Mouse (Mus musculus) C2C12 (cell line): Measurements from ENCODE around the gene Arnt2. TPM values are rescaled to one million over a fixed set of nuclear protein-coding genes. Genes with fewer than 3 reads are reported as not detected.

Experiments used
- H3K27me3 ChIP-seq: one replicate; pipeline ENCODE4 v1.6.1; 2011; ENCODE audit not compliant: control insufficient read depth, insufficient read depth, insufficient read length
- H3K36me3 ChIP-seq: one replicate; pipeline ENCODE4 v1.6.1; 2011; ENCODE audit not compliant: control insufficient read depth, insufficient read depth
- H3K4me3 ChIP-seq: one replicate; pipeline ENCODE4 v1.5.1; 2011; ENCODE audit warnings: mild to moderate bottlenecking, control low read depth; ENCODE audit not compliant: poor library complexity, insufficient read depth, severe bottlenecking
- H3K79me2 ChIP-seq: one replicate; pipeline ENCODE4 v1.6.1; 2011; ENCODE audit not compliant: control insufficient read depth, insufficient read depth
- H3K79me3 ChIP-seq: one replicate; pipeline ENCODE4 v1.6.1; 2011; ENCODE audit warnings: low read depth, control low read depth
- H3ac ChIP-seq: one replicate; pipeline ENCODE3; 2011; ENCODE audit warnings: low read depth; ENCODE audit not compliant: control insufficient read depth, insufficient read length
- CEBPB ChIP-seq: IDR thresholded peaks from one replicate; pipeline ENCODE4 v1.6.1; 2011; ENCODE audit warnings: low read depth, mild to moderate bottlenecking, control low read depth, moderate library complexity
- CTCF ChIP-seq: IDR thresholded peaks from one replicate; pipeline ENCODE4 v1.5.1; 2011; ENCODE audit not compliant: control insufficient read depth, insufficient read depth, insufficient read length
- FOSL1 ChIP-seq: IDR thresholded peaks from one replicate; pipeline ENCODE4 v1.8.0; 2011; ENCODE audit warnings: mild to moderate bottlenecking, low read length; ENCODE audit not compliant: poor library complexity, insufficient read depth, severe bottlenecking
- MAX ChIP-seq: IDR thresholded peaks from one replicate; pipeline ENCODE4 v1.6.1; 2011; ENCODE audit warnings: mild to moderate bottlenecking, control low read depth
- MYOD1 ChIP-seq: IDR thresholded peaks from one replicate; pipeline ENCODE4 v1.6.1; 2011; ENCODE audit warnings: low read depth; ENCODE audit not compliant: control insufficient read depth, insufficient read length
- MYOG ChIP-seq: IDR thresholded peaks from one replicate; pipeline ENCODE4 v1.6.1; 2011; ENCODE audit not compliant: control insufficient read depth, insufficient read length; ENCODE audit errors: extremely low read depth
- USF1 ChIP-seq: IDR thresholded peaks from one replicate; pipeline ENCODE4 v1.6.1; 2011; ENCODE audit warnings: low read depth, mild to moderate bottlenecking, control low read depth, moderate library complexity
- polyA plus RNA-seq: library from polyadenylated mRNA; unstranded; fragments of >200 nt; fragmentation: generic; extraction: Trizol; gene quantifications from one replicate; pipeline ENCODE4 v1.2.1, GENCODE M21; 2012; ENCODE audit warnings: missing spikeins

Arnt2 gene
- polyA plus RNA-seq, 1 experiment: 3.6 TPM

DNA sequence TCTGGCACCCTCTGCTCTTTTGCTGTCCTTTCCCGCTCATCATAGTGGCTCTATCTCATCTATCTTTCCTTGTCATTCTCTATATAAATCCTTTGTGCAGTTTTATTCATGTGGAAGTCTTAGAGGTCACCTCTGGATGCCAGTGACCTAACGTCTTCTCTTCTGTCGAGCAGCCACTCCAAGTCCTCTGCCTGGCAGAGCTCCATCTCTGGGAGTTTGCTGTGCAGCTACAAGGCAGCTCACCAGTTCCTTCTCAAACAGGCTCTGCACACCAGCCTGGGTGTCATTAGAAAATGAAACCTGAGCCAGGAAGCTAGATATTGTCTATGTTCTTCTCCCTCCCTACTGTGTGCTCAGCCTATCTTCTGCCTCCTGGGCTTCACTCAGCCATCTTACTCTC lies 98.4 kb downstream of the Arnt2 start:
- TF ChIP-seq MYOD1: no peak
- TF ChIP-seq MYOG: no peak
- TF ChIP-seq FOSL1: no peak
- TF ChIP-seq USF1: no peak
- TF ChIP-seq CTCF: no peak
- TF ChIP-seq MAX: no peak
- no peak for TF ChIP-seq CEBPB
- no peaks in the 10 kb centered on the region for H3K36me3 ChIP-seq
- no peak overlapping the region for H3ac ChIP-seq
- no peaks in the 10 kb centered on the region for H3K27me3 ChIP-seq
- no peaks in the 10 kb centered on the region for H3K79me2 ChIP-seq
- no peaks in the 10 kb centered on the region for H3K79me3 ChIP-seq
- H3K4me3 ChIP-seq: no peak overlapping the region

DNA sequence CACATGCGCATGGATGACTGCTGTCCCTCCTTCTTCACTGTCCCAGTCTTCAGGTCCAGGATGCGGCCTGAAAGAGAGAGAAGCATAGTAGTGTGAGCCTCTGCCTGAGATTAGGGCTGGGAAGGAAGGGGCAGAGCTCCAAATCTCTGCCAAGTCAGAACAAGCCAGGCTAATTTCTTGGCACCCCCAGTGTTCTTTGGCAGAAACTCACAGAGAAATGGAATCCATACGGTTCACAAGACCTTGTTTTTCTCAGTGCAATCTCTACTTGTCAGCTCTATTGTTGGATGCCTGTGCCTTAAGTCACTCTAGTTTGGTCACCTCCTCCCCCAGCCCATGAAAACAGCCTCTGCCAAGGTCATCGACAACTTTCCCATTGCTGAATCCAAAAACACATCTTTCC lies 99.1 kb downstream of the Arnt2 start:
- Histone ChIP-seq H3K79me3 (no peaks in the 10 kb centered on the region), H3K36me3 (no peaks in the 10 kb centered on the region), H3K27me3 (no peaks in the 10 kb centered on the region), H3K4me3 (no peak overlapping the region), H3ac (no peak overlapping the region), H3K79me2 (no peaks in the 10 kb centered on the region)
- no peak for TF ChIP-seq MYOD1
- TF ChIP-seq FOSL1: no peak
- no peak for TF ChIP-seq USF1
- TF ChIP-seq MYOG: no peak
- no peak for TF ChIP-seq MAX
- TF ChIP-seq CTCF: no peak
- no peak for TF ChIP-seq CEBPB

DNA sequence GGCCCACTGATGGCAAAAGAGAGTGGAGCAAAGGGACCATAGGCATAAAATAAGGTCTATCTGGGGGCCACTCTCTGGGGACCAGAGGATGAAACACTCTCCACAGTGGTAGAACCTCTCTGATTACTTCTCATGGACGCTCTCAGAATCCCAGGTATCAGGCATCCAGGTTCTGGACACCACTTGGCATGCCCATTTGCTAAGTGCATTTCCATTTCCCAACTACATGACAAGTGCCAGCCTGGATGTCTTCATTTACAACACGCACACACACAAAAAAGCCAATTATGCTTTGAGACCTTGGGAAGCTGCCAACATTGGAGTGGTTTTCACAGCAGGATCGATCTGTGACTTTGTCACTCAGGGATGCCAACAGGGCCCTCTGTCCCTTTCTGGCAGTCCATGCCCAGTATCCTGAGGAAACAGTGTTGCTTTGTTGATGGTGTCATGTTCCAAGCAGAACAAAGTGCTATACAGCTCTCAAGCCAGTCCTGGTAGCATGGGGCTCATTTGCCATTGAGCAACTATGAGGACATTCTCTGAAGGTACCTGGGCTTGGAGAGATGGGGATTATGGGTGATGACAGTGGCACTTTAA lies 102.5 kb downstream of the Arnt2 start:
- Histone ChIP-seq H3ac (no peak overlapping the region), H3K27me3 (no peaks in the 10 kb centered on the region), H3K4me3 (no peak overlapping the region), H3K79me3 (no peaks in the 10 kb centered on the region), H3K36me3 (no peaks in the 10 kb centered on the region), H3K79me2 (no peaks in the 10 kb centered on the region)
- TF ChIP-seq FOSL1 (no peak), MAX (no peak), MYOD1 (no peak), CTCF (no peak), USF1 (no peak), CEBPB (no peak), MYOG (no peak)

DNA sequence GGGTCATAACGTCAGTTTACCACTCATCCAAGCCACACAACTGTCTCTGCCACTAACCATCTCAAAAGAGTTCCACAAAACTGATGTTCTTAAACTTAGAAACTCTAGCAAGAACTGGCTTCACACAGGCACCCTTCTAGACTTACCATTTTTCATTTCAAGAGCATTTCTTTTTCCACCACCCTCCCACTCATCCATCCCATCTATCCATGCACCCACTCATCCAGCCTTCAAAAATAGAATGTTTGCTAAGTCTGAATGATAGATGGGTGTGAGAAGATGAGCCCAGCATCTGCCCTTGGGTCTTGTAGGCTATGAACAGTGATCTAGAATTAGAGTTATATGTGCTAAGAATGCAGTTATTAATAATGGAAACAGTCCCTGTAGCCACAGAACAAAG lies 109.7 kb downstream of the Arnt2 start:
- Histone ChIP-seq H3K36me3 (no peaks in the 10 kb centered on the region), H3K79me2 (no peaks in the 10 kb centered on the region), H3K27me3 (no peaks in the 10 kb centered on the region), H3ac (no peak overlapping the region), H3K4me3 (no peak overlapping the region), H3K79me3 (no peaks in the 10 kb centered on the region)
- TF ChIP-seq CEBPB (no peak), MAX (no peak), FOSL1 (no peak), MYOD1 (no peak), USF1 (no peak), MYOG (no peak), CTCF (no peak)

- no peaks in the 10 kb centered on the region for H3K27me3 ChIP-seq
- H3K4me3 ChIP-seq: no peak overlapping the region
- TF ChIP-seq CEBPB (no peak), MYOD1 (no peak), MYOG (no peak), FOSL1 (no peak), USF1 (no peak)
- H3ac ChIP-seq: no peak overlapping the region
- no peaks in the 10 kb centered on the region for H3K79me3 ChIP-seq
- no peaks in the 10 kb centered on the region for H3K79me2 ChIP-seq
- no peaks in the 10 kb centered on the region for H3K36me3 ChIP-seq
These were observed 110.4 kb downstream of the Arnt2 start for GRCm38 (mm10) chr7:84299601-84300000.

- TF ChIP-seq CEBPB (no peak), CTCF (no peak)
- H3K79me3 ChIP-seq: no peaks in the 10 kb centered on the region
- H3K36me3 ChIP-seq: no peaks in the 10 kb centered on the region
- H3ac ChIP-seq: no peak overlapping the region
- H3K4me3 ChIP-seq: no peak overlapping the region
- H3K79me2 ChIP-seq: no peaks in the 10 kb centered on the region
- no peaks in the 10 kb centered on the region for H3K27me3 ChIP-seq
These were observed 116.9 kb downstream of the Arnt2 start for GRCm38 (mm10) chr7:84293054-84293453.

GRCm38 (mm10) chr7:84287226-84287587 lies 122.8 kb downstream of the Arnt2 start:
- no peaks in the 10 kb centered on the region for H3K36me3 ChIP-seq
- H3K79me2 ChIP-seq: no peaks in the 10 kb centered on the region
- TF ChIP-seq CTCF (no peak), CEBPB (no peak), USF1 (no peak), MYOG (no peak), MYOD1 (no peak), FOSL1 (no peak), MAX (no peak)
- no peak overlapping the region for H3K4me3 ChIP-seq
- H3ac ChIP-seq: no peak overlapping the region
- no peaks in the 10 kb centered on the region for H3K79me3 ChIP-seq
- no peaks in the 10 kb centered on the region for H3K27me3 ChIP-seq
